Mouse (Mus musculus): Measurements from ENCODE around the gene Ssr1.

Gene Ssr1

GRCm38 (mm10) chr13:37943466-37943865 is 50.6 kb downstream of the Ssr1 start:
- DNase-seq, result no peak

- no peak for DNase-seq
Observed at GRCm38 (mm10) chr13:37942887-37943331, 51.1 kb downstream of the Ssr1 start.

- no peak for DNase-seq
Observed at GRCm38 (mm10) chr13:37941950-37942886, 51.8 kb downstream of the Ssr1 start.

GRCm38 (mm10) chr13:37941138-37941645 is 52.8 kb downstream of the Ssr1 start:
- no peak for DNase-seq

GRCm38 (mm10) chr13:37940649-37941048 is 53.4 kb downstream of the Ssr1 start:
- no peak for DNase-seq

- DNase-seq, result no peak
Observed at GRCm38 (mm10) chr13:37940167-37940566, 53.9 kb downstream of the Ssr1 start.

- DNase-seq, result no peak
Observed at GRCm38 (mm10) chr13:37936351-37936750, 57.7 kb downstream of the Ssr1 start.

GRCm38 (mm10) chr13:37934920-37935319 is 59.1 kb downstream of the Ssr1 start:
- no peak for DNase-seq

- DNase-seq, result no peak
Observed at GRCm38 (mm10) chr13:37934075-37934474, 59.9 kb downstream of the Ssr1 start.

- DNase-seq, result no peak
Observed at GRCm38 (mm10) chr13:37931210-37931922, 62.7 kb downstream of the Ssr1 start.

GRCm38 (mm10) chr13:37930621-37931020 is 63.4 kb downstream of the Ssr1 start:
- DNase-seq, result no peak

- no peak for DNase-seq
Observed at GRCm38 (mm10) chr13:37930091-37930490, 63.9 kb downstream of the Ssr1 start.

- DNase-seq, result no peak
Observed at GRCm38 (mm10) chr13:37929532-37929931, 64.5 kb downstream of the Ssr1 start.

- DNase-seq, result no peak
Observed at GRCm38 (mm10) chr13:37926394-37926793, 67.6 kb downstream of the Ssr1 start.

- DNase-seq, result no peak
Observed at GRCm38 (mm10) chr13:37924461-37924948, 69.5 kb downstream of the Ssr1 start.

GRCm38 (mm10) chr13:37923643-37924460 is 70.2 kb downstream of the Ssr1 start:
- no peak for DNase-seq

GRCm38 (mm10) chr13:37923091-37923490 is 70.9 kb downstream of the Ssr1 start:
- no peak for DNase-seq

GRCm38 (mm10) chr13:37920727-37921126 is 73.3 kb downstream of the Ssr1 start:
- no peak for DNase-seq

- DNase-seq, result no peak
Observed at GRCm38 (mm10) chr13:37919711-37920277, 74.2 kb downstream of the Ssr1 start.

- DNase-seq, result no peak
Observed at GRCm38 (mm10) chr13:37918336-37919261, 75.4 kb downstream of the Ssr1 start.

Measured in cerebellum, adult 11-12 months (tissue).